Mouse (Mus musculus) ovary, postnatal 36 days (tissue): ENCODE data around the gene Olfr1443.
"Not testable (repeated sequence)": the region's sequence is repeated elsewhere in the genome, so short reads cannot be mapped to it uniquely, and the experiment has no call there.

ENCODE experiments used
- DNase-seq: peaks from one replicate; pipeline ENCODE4 v3.0.0; 2022; ENCODE audit warnings: low spot score, mixed read lengths

Gene Olfr1443

GRCm38 (mm10) chr19:12677812-12678211, at the start of gene Olfr1443:
Gene Olfr1443, plus strand, starts transcription at chr19:12678112.
- no peak for DNase-seq

- no peak for DNase-seq
Measured at GRCm38 (mm10) chr19:12633176-12633575, 44.7 kb upstream of the Olfr1443 start, which contains the start of gene Glyat. Gene Glyat, plus strand, starts transcription at chr19:12633308.

- DNase-seq: no peak
Measured at GRCm38 (mm10) chr19:12634259-12634658, 43.7 kb upstream of the Olfr1443 start.

- DNase-seq: no peak
Measured at GRCm38 (mm10) chr19:12634963-12635362, 42.9 kb upstream of the Olfr1443 start.

- DNase-seq: no peak
Measured at GRCm38 (mm10) chr19:12636863-12637262, 41.0 kb upstream of the Olfr1443 start.

- no peak for DNase-seq
Measured at GRCm38 (mm10) chr19:12638049-12638448, 39.9 kb upstream of the Olfr1443 start.

- DNase-seq: no peak
Measured at GRCm38 (mm10) chr19:12649511-12649910, 28.4 kb upstream of the Olfr1443 start.

- no peak for DNase-seq
Measured at GRCm38 (mm10) chr19:12666156-12666555, 11.8 kb upstream of the Olfr1443 start.

GRCm38 (mm10) chr19:12668601-12669000, 9.3 kb upstream of the Olfr1443 start:
- DNase-seq: not testable (repeated sequence)

- DNase-seq: no peak
Measured at GRCm38 (mm10) chr19:12670139-12670538, 7.8 kb upstream of the Olfr1443 start, which contains the start of gene Olfr1442. Gene Olfr1442, plus strand, starts transcription at chr19:12670439.

- DNase-seq: no peak
Measured at GRCm38 (mm10) chr19:12671051-12671450, 6.9 kb upstream of the Olfr1443 start.

GRCm38 (mm10) chr19:12684638-12685037, 6.7 kb downstream of the Olfr1443 start:
- no peak for DNase-seq

GRCm38 (mm10) chr19:12685231-12685630, 7.3 kb downstream of the Olfr1443 start:
- no peak for DNase-seq

- DNase-seq: no peak
Measured at GRCm38 (mm10) chr19:12695590-12695989, 17.7 kb downstream of the Olfr1443 start, which contains the start of gene Keg1. Gene Keg1, plus strand, starts transcription at chr19:12695786.

GRCm38 (mm10) chr19:12696221-12696620, 18.3 kb downstream of the Olfr1443 start:
- DNase-seq: no peak

- DNase-seq: no peak
Measured at GRCm38 (mm10) chr19:12708458-12708857, 30.5 kb downstream of the Olfr1443 start.

GRCm38 (mm10) chr19:12708986-12709385, 31.1 kb downstream of the Olfr1443 start:
- no peak for DNase-seq

GRCm38 (mm10) chr19:12719189-12719588, 41.3 kb downstream of the Olfr1443 start:
- no peak for DNase-seq

GRCm38 (mm10) chr19:12720463-12720862, 42.6 kb downstream of the Olfr1443 start:
- no peak for DNase-seq

GRCm38 (mm10) chr19:12720919-12721318, 43.0 kb downstream of the Olfr1443 start:
- DNase-seq: not testable (repeated sequence)

- not testable (repeated sequence) for DNase-seq
Measured at GRCm38 (mm10) chr19:12721596-12721995, 43.7 kb downstream of the Olfr1443 start.

GRCm38 (mm10) chr19:12722308-12722707, 44.4 kb downstream of the Olfr1443 start:
- peak; percentile 45 for DNase-seq

- DNase-seq: no peak
Measured at GRCm38 (mm10) chr19:12725851-12726250, 47.9 kb downstream of the Olfr1443 start.

- DNase-seq: no peak
Measured at GRCm38 (mm10) chr19:12731036-12731435, 53.1 kb downstream of the Olfr1443 start.
